Mouse (Mus musculus) cortical plate, adult 2 months (tissue): ENCODE data around the gene Myadml2.

Experiments used
- CTCF ChIP-seq: fragments of 200-500 bp; IDR thresholded peaks from 2 replicates; pipeline ENCODE4 v1.5.1; 2011; ENCODE audit warnings: mild to moderate bottlenecking, control low read depth, low read length; ENCODE audit not compliant: insufficient read depth; ENCODE audit errors: extremely low read depth
- POLR2A ChIP-seq: fragments of 200-500 bp; IDR thresholded peaks from 2 replicates; pipeline ENCODE4 v1.6.1; 2011; ENCODE audit warnings: mild to moderate bottlenecking, low read length, control low read depth; ENCODE audit not compliant: insufficient read depth; ENCODE audit errors: extremely low read depth

GRCm38 (mm10) chr11:120634810-120635209, 13.1 kb downstream of the Myadml2 start:
- no peak for TF ChIP-seq CTCF
- no peak for TF ChIP-seq POLR2A
